Mouse (Mus musculus) CH12.LX (cell line): ENCODE measurements around the gene Gsdma3. TPM values are rescaled to one million over a fixed set of nuclear protein-coding genes. Genes with fewer than 3 reads are reported as not detected.

Experiments
- DNase-seq: peaks from one replicate; pipeline ENCODE4 v3.0.0-alpha.2; 2013; ENCODE audit errors: extremely low read depth
- H3K27ac ChIP-seq: 2 replicates; pipeline ENCODE4 v1.5.1; 2012; ENCODE audit warnings: low read depth, mild to moderate bottlenecking, control low read depth, moderate library complexity; ENCODE audit not compliant: insufficient read depth
- H3K27me3 ChIP-seq: replicated peaks from 2 replicates; pipeline ENCODE3; 2012; ENCODE audit warnings: inconsistent platforms
- H3K36me3 ChIP-seq, 2 experiments: replicated peaks in 1 of 2; 2 replicates each; pipeline versions ENCODE3 to v1.6.1; 2012; ENCODE audit warnings: inconsistent platforms in 1 of 2, low read length in 1 of 2, mild to moderate bottlenecking in 1 of 2, mixed read lengths in 1 of 2, moderate library complexity in 1 of 2; ENCODE audit not compliant: control insufficient read depth in 1 of 2, insufficient read depth in 1 of 2
- H3K4me1 ChIP-seq, 2 experiments: 2 replicates each; pipeline ENCODE4 v1.6.1; 2012; ENCODE audit warnings: inconsistent platforms in 1 of 2, moderate library complexity in 1 of 2; ENCODE audit not compliant: insufficient read depth in 2 of 2, control insufficient read depth in 1 of 2
- H3K4me2 ChIP-seq: 2 replicates; pipeline ENCODE4 v1.6.1; 2012; ENCODE audit warnings: low read depth, mild to moderate bottlenecking, control low read depth; ENCODE audit not compliant: poor library complexity, insufficient read depth, severe bottlenecking
- H3K4me3 ChIP-seq, 3 experiments: fragments of 150-350 bp in 1 of 3; sonication (generic) in 1 of 3; replicated peaks in 1 of 3; 2 replicates each; pipeline versions ENCODE3 to v1.5.1; 2011 to 2012; ENCODE audit warnings: low read depth in 2 of 3, low read length in 2 of 3, mild to moderate bottlenecking in 2 of 3, moderate library complexity in 2 of 3, control low read depth in 1 of 3, improper control_type of control experiment in 1 of 3, inconsistent platforms in 1 of 3, mixed read lengths in 1 of 3; ENCODE audit not compliant: poor library complexity in 1 of 3
- H3K79me2 ChIP-seq: replicated peaks from 2 replicates; pipeline ENCODE4 v1.6.1; 2012; ENCODE audit warnings: mild to moderate bottlenecking, moderate library complexity; ENCODE audit not compliant: control insufficient read depth, poor library complexity, insufficient read depth, severe bottlenecking; ENCODE audit errors: extremely low read depth
- H3K9ac ChIP-seq: 2 replicates; pipeline ENCODE4 v1.6.1; 2012; ENCODE audit warnings: low read depth, mild to moderate bottlenecking, control low read depth, moderate library complexity; ENCODE audit not compliant: insufficient read depth
- H3K9me3 ChIP-seq: replicated peaks from 2 replicates; pipeline ENCODE3; 2012; ENCODE audit warnings: low read length, inconsistent platforms, mixed read lengths
- BHLHE40 ChIP-seq: IDR thresholded peaks from 2 replicates; pipeline ENCODE4 v1.6.1; 2011; ENCODE audit warnings: mild to moderate bottlenecking, low read depth, low read length, improper control_type of control experiment
- CTCF ChIP-seq, 2 experiments: IDR thresholded peaks in 1 of 2; conservative IDR thresholded peaks in 1 of 2; 2 replicates each; pipeline ENCODE4 v1.5.1; 2011 to 2012; ENCODE audit warnings: low read depth in 2 of 2, low read length in 2 of 2, improper control_type of control experiment in 1 of 2, inconsistent platforms in 1 of 2, mild to moderate bottlenecking in 1 of 2, moderate library complexity in 1 of 2
- E2F4 ChIP-seq: IDR thresholded peaks from 2 replicates; pipeline ENCODE4 v1.6.1; 2011; ENCODE audit warnings: low read depth, low read length, improper control_type of control experiment; ENCODE audit not compliant: insufficient replicate concordance
- ELF1 ChIP-seq: IDR thresholded peaks from 2 replicates; pipeline ENCODE4 v1.6.1; 2014; ENCODE audit warnings: low read depth, mild to moderate bottlenecking, inconsistent platforms, low read length, improper control_type of control experiment
- ETS1 ChIP-seq: conservative IDR thresholded peaks from 2 replicates; pipeline ENCODE4 v1.6.1; 2012; ENCODE audit warnings: low read depth, mild to moderate bottlenecking, inconsistent platforms, low read length, improper control_type of control experiment, moderate library complexity
- HCFC1 ChIP-seq: IDR thresholded peaks from 2 replicates; pipeline ENCODE4 v1.6.1; 2012; ENCODE audit warnings: low read depth, mild to moderate bottlenecking, inconsistent platforms, low read length, improper control_type of control experiment
- JUND ChIP-seq: conservative IDR thresholded peaks from 2 replicates; pipeline ENCODE4 v1.6.1; 2011; ENCODE audit warnings: low read depth, low read length, improper control_type of control experiment
- KAT2A ChIP-seq: IDR thresholded peaks from 2 replicates; pipeline ENCODE4 v1.6.1; 2012; ENCODE audit warnings: low read length, improper control_type of control experiment, inconsistent platforms; ENCODE audit not compliant: insufficient replicate concordance
- MAFK ChIP-seq: IDR thresholded peaks from 2 replicates; pipeline ENCODE4 v1.6.1; 2011; ENCODE audit warnings: low read length, improper control_type of control experiment; ENCODE audit not compliant: insufficient replicate concordance
- MEF2A ChIP-seq: IDR thresholded peaks from 2 replicates; pipeline ENCODE4 v1.6.1; 2014; ENCODE audit warnings: low read depth, mild to moderate bottlenecking, inconsistent platforms, low read length, improper control_type of control experiment, borderline replicate concordance
- MXI1 ChIP-seq: IDR thresholded peaks from 2 replicates; pipeline ENCODE4 v1.6.1; 2011; ENCODE audit warnings: mild to moderate bottlenecking, low read depth, low read length, improper control_type of control experiment
- MYC ChIP-seq: IDR thresholded peaks from 2 replicates; pipeline ENCODE4 v1.6.1; 2011; ENCODE audit warnings: low read depth, mild to moderate bottlenecking, improper control_type of control experiment, low read length
- NELFE ChIP-seq: IDR thresholded peaks from 2 replicates; pipeline ENCODE4 v1.6.1; 2011; ENCODE audit warnings: low read depth, low read length, improper control_type of control experiment
- PAX5 ChIP-seq: IDR thresholded peaks from 2 replicates; pipeline ENCODE4 v1.6.1; 2012; ENCODE audit warnings: low read length, inconsistent platforms, mixed read lengths
- POLR2A ChIP-seq: IDR thresholded peaks from 2 replicates; pipeline ENCODE4 v1.6.1; 2011; ENCODE audit warnings: low read depth, mild to moderate bottlenecking, improper control_type of control experiment, low read length
- RCOR1 ChIP-seq: conservative IDR thresholded peaks from 2 replicates; pipeline ENCODE4 v1.6.1; 2012; ENCODE audit warnings: low read depth, mild to moderate bottlenecking, inconsistent platforms, low read length, improper control_type of control experiment
- SIN3A ChIP-seq: IDR thresholded peaks from 2 replicates; pipeline ENCODE4 v1.6.1; 2012; ENCODE audit warnings: low read length, improper control_type of control experiment, inconsistent platforms
- SMC3 ChIP-seq: IDR thresholded peaks from 2 replicates; pipeline ENCODE4 v1.6.1; 2011; ENCODE audit warnings: low read depth, low read length, improper control_type of control experiment
- TBP ChIP-seq: conservative IDR thresholded peaks from 2 replicates; pipeline ENCODE4 v1.6.1; 2011; ENCODE audit warnings: low read depth, low read length, improper control_type of control experiment
- TCF12 ChIP-seq: IDR thresholded peaks from 2 replicates; pipeline ENCODE4 v1.6.1; 2014; ENCODE audit warnings: low read depth, mild to moderate bottlenecking, inconsistent platforms, low read length, improper control_type of control experiment
- UBTF ChIP-seq: IDR thresholded peaks from 2 replicates; pipeline ENCODE4 v1.6.1; 2012; ENCODE audit warnings: low read depth, mild to moderate bottlenecking, inconsistent platforms, low read length, improper control_type of control experiment, moderate library complexity
- USF2 ChIP-seq: conservative IDR thresholded peaks from 2 replicates; pipeline ENCODE4 v1.6.1; 2011; ENCODE audit warnings: low read depth, low read length, improper control_type of control experiment
- ZC3H11A ChIP-seq: IDR thresholded peaks from 2 replicates; pipeline ENCODE4 v1.6.1; 2012; ENCODE audit warnings: low read depth, mild to moderate bottlenecking, inconsistent platforms, low read length, improper control_type of control experiment
- ZMIZ1 ChIP-seq: IDR thresholded peaks from 2 replicates; pipeline ENCODE4 v1.6.1; 2012; ENCODE audit warnings: low read depth, mild to moderate bottlenecking, inconsistent platforms, low read length, improper control_type of control experiment
- ZNF384 ChIP-seq: IDR thresholded peaks from 2 replicates; pipeline ENCODE4 v1.6.1; 2012; ENCODE audit warnings: low read depth, low read length, improper control_type of control experiment, inconsistent platforms
- dilution Hi-C: fragments of 300-500 bp; cut with MboI; formaldehyde crosslinking; loops from 2 replicates; pipeline ENCODE4 v1.14.3; 2020; ENCODE audit warnings: low sequenced_read_pairs; ENCODE audit not compliant: extremely low pct_unique_long_range_greater_than_20kb, extremely low pct_ligation_motif_present
- in situ Hi-C: fragments of 300-500 bp; cut with MboI; formaldehyde crosslinking; loops from 3 replicates; pipeline ENCODE4 v1.14.3; 2019; ENCODE audit warnings: low sequenced_read_pairs, low pct_ligation_motif_present, low pct_unique_long_range_greater_than_20kb, mixed read lengths
- polyA plus RNA-seq: library from polyadenylated mRNA; unstranded; fragments of >175 nt; gene quantifications from 2 replicates; pipeline ENCODE4 v1.2.1, GENCODE M21; 2012; ENCODE audit warnings: low read depth; ENCODE audit not compliant: insufficient read length
- total RNA-seq, 2 experiments: library from RNA; depleted of rRNA; stranded (reverse); fragments of 300-350 nt in 1 of 2; fragments of >200 nt in 1 of 2; gene quantifications; 2 replicates each; pipeline ENCODE4 v1.2.3; 2012 to 2014

Gene Gsdma3
- total and polyA plus RNA-seq, 3 experiments: not detected

DNA sequence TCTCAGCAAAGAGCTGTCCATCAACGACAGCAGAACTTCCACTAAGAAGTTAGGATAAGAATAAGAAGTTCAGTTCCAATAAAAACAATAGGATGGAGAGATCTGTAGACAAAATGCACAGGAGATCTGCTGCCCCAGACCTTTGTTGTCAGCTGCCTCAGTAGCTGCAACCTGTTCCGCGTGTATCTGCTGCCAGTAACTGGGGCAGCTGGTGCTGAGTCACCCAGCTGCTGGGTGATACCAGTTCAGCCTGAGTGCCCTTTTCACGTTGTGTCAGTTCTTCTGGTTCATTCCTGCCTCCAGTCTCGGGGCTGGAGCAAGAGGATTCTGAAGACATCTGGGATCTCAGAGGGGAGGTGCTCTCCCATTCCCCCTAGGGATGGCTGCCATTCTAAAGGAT, 45.7 kb downstream of the Gsdma3 start:
- DNase-seq: no peak
- Histone ChIP-seq H3K9ac (no peak overlapping the region), H3K4me2 (no peak overlapping the region), H3K27ac (no peak overlapping the region), H3K4me3 (no peak overlapping the region), H3K79me2 (no peaks in the 10 kb centered on the region), H3K36me3 (no peaks in the 10 kb centered on the region)
- TF ChIP-seq RCOR1: no peak
- no peak for TF ChIP-seq E2F4
- TF ChIP-seq MEF2A: no peak
- no peak for TF ChIP-seq TCF12
- TF ChIP-seq NELFE: no peak
- TF ChIP-seq UBTF: no peak
- no peak for TF ChIP-seq SMC3
- TF ChIP-seq POLR2A: no peak
- TF ChIP-seq CTCF (conservative IDR thresholded peaks at IDR 0.05 in 1 of 2, IDR thresholded peaks at IDR 0.05 in 1 of 2; ENCODE audit: low read depth in 2 of 2, low read length in 2 of 2): no peak
- TF ChIP-seq, all 38 proteins: peak for 0
- H3K4me1 ChIP-seq: peaks cover 9 to 37% of the 10 kb centered on the region in 2 experiments; a peak in 3 of 4 replicates
- no peaks in the 10 kb centered on the region for H3K9me3 ChIP-seq
- peaks cover 46% of the 10 kb centered on the region for H3K27me3 ChIP-seq
- dilution Hi-C loops (no loop called here), in situ Hi-C loops (loop anchor here (10.0 kb wide), 1 partner anchor 67 kb away; no protein-coding TSS in a partner anchor)

DNA sequence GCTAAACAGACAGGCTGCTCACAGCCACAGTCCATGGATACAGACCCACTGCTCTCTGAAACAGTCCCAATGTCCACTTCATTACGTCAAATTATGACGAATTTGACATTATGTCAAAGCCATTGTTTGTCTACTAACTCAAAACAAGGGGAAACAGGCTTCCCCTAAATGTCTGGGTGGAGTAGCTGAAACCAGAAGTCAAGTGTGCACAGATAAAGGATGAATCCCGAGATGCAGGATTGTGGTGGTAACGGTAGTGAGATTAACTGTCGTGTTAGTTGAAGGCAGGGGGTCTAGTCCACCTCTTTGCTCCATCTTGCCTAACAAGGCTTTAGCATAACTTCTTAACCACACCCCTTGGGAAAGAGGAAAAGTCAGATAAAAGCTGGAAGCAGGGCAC, 46.3 kb downstream of the Gsdma3 start:
- Histone ChIP-seq H3K4me2 (0 out of 2 replicates have a peak overlapping the region, but pooled peaks have one; percentile 76), H3K27ac (no peak overlapping the region)
- TF ChIP-seq ZMIZ1 (no peak), KAT2A (no peak), NELFE (no peak), MYC (no peak), ZNF384 (no peak), SIN3A (no peak), JUND (no peak), TCF12 (no peak), USF2 (no peak), HCFC1 (no peak), MAFK (no peak), PAX5 (no peak), ZC3H11A (no peak), TBP (no peak), ELF1 (no peak), RCOR1 (no peak), ETS1 (no peak), BHLHE40 (no peak), E2F4 (no peak), MXI1 (no peak)
- TF ChIP-seq, all 38 proteins: peak for 0
- 0 out of 2 replicates have a peak overlapping the region, but pooled peaks have one; percentile 21 for H3K9ac ChIP-seq
- no peaks in the 10 kb centered on the region for H3K36me3 ChIP-seq
- in situ Hi-C loops (loop anchor here (10.0 kb wide), 1 partner anchor 68 kb away; no protein-coding TSS in a partner anchor), dilution Hi-C loops (no loop called here)
- H3K27me3 ChIP-seq: peaks cover 41% of the 10 kb centered on the region
- peaks cover 9 to 37% of the 10 kb centered on the region in 2 experiments; a peak in 3 of 4 replicates for H3K4me1 ChIP-seq
- DNase-seq: no peak
- no peaks in the 10 kb centered on the region for H3K79me2 ChIP-seq
- no peaks in the 10 kb centered on the region for H3K9me3 ChIP-seq
- H3K4me3 ChIP-seq: no peak overlapping the region
